Mouse (Mus musculus): ENCODE data around the gene Iqcf4. TPM values are rescaled to one million over a fixed set of nuclear protein-coding genes. Genes with fewer than 3 reads are reported as not detected.

The Iqcf4 gene
- total RNA-seq, 2 experiments from 2014 or later = not detected

- DNase-seq (ENCODE audit: low spot score in 2 of 2) = no peak
These were observed 51.4 kb downstream of the Iqcf4 start for GRCm38 (mm10) chr9:106519433-106519832.

Other genes with a start within 250 kb of the Iqcf4 start
- gene Dusp7, start 202.4 kb downstream of the Iqcf4 start, total RNA-seq (2021) = 10 to 100 TPM; 23.9 to 25.5 TPM
- 100 to 1,000 TPM; 526 to 599 TPM for gene Rpl29, start 141.5 kb downstream of the Iqcf4 start, total RNA-seq (2021)
- gene Acy1, start 132.7 kb downstream of the Iqcf4 start, total RNA-seq (2021) = 10 to 100 TPM; 13.4 to 13.5 TPM
- gene Abhd14b, start 123.5 kb downstream of the Iqcf4 start, total RNA-seq (2021) = 10 to 100 TPM in 1 of 2 experiments, 1 to 10 TPM in 1; 8.8 to 10.3 TPM
- 10 to 100 TPM; 18.5 to 19.1 TPM for gene Abhd14a, start 123.3 kb downstream of the Iqcf4 start, total RNA-seq (2021)
- 10 to 100 TPM; 83.6 to 84.9 TPM for gene Pcbp4, start 117.7 kb downstream of the Iqcf4 start, total RNA-seq (2021)
- under 1 TPM; 0.44 to 0.65 TPM for gene Gpr62, start 105.1 kb downstream of the Iqcf4 start, total RNA-seq (2021)
- 10 to 100 TPM; 25.1 to 26.2 TPM for gene Rrp9, start 95.0 kb downstream of the Iqcf4 start, total RNA-seq (2021)
- 10 to 100 TPM; 26.4 to 28.1 TPM for gene Parp3, start 94.0 kb downstream of the Iqcf4 start, total RNA-seq (2021)
- not detected for gene Iqcf1, start 71.0 kb downstream of the Iqcf4 start, total RNA-seq (2021)
- gene Iqcf5, start 56.4 kb downstream of the Iqcf4 start, total RNA-seq (2021) = not detected
- not detected for gene Iqcf3, start 9.4 kb downstream of the Iqcf4 start, total RNA-seq (2021)
- not detected for gene Iqcf6, start 55.6 kb upstream of the Iqcf4 start, total RNA-seq (2021)
- gene Grm2, start 85.1 kb upstream of the Iqcf4 start, total RNA-seq (2021) = not detected
- 10 to 100 TPM; 29.4 to 31.4 TPM for gene Tex264, start 114.9 kb upstream of the Iqcf4 start, total RNA-seq (2021)
- gene Rad54l2, start 218.2 kb upstream of the Iqcf4 start, total RNA-seq (2021) = 10 to 100 TPM; 13.6 to 15.0 TPM